Mouse (Mus musculus) cerebellum, adult 11-12 months (tissue): ENCODE measurements around the gene Klk6.

ENCODE experiments used
- DNase-seq: peaks from one replicate; pipeline ENCODE4 v3.0.0; 2022

Gene Klk6

GRCm38 (mm10) chr7:43824199-43824598, at the start of gene Klk6:
Gene Klk6, plus strand, starts transcription at chr7:43824499.
- no peak for DNase-seq

DNA sequence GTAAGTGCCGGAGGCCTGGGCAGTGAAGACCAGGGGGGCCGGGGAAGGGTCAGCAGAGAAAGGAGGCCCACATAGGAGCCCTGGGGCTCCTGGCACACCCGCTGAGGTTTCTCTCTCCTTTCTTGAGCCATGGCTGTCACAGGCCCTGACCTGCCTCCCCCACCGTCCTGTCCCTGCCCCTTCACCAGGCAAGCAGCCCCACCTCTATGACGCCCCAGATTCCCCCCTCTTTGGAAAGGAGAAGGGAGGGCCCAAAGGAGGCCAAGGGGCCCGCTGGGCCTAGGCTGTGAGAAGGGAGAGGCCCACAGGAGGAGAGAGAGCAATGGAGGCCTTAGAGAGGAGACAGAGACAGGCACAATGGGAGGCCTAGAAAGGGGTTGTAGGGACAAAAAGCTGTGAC, 49.5 kb upstream of the Klk6 start:
- no peak for DNase-seq

- DNase-seq = no peak
These were observed 48.8 kb upstream of the Klk6 start for GRCm38 (mm10) chr7:43775311-43776057.

DNA sequence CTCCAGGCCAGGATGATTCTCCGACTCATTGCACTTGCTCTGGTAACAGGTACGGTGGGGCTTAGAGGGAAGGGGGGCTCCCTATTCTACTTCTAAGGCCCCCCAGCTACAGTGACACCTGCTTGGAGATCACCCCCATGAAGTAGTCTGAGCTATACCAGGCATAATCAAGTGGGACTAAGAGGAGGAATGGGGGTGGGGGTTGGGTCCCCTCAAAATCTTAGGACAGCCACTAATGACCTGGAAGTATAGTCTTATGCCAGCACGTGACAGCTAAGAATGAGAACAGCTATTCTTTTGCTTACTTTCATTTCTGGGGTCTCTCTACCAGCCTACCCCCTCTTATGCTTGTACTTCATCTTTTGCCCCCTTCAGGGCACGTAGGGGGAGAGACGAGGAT, 47.8 kb upstream of the Klk6 start:
- DNase-seq = no peak

GRCm38 (mm10) chr7:43777423-43777822, 46.9 kb upstream of the Klk6 start:
- DNase-seq = no peak

DNA sequence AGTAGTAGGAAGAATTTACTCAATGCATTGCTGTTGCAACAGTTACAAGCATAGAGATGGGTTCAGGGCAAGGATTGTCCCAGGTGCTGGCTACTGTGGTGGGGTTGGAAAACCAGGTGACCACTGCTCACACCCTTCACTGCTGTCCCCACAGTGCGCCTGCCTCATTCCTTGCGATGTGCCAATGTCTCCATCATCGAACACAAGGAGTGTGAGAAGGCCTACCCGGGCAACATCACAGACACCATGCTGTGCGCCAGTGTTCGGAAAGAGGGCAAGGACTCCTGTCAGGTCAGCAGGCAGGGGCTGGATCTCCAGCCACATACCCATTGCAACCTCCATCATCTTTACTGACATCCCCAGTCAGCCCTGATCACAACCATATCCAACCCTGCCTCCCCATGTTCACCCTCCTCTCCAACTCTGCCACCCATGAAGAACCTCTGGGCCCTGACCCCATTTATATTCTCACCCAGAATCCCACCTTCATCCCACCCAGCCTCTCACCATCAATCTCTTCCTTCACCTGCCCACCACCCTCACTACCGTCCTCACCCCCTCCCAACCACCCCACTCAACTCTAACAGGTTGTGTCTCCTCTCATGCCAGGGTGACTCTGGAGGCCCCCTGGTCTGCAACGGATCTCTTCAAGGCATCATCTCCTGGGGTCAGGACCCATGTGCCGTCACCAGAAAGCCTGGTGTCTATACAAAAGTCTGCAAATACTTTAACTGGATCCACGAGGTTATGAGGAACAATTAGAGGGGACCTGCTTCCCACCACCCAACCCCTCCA, 45.9 kb upstream of the Klk6 start:
- DNase-seq = no peak

DNA sequence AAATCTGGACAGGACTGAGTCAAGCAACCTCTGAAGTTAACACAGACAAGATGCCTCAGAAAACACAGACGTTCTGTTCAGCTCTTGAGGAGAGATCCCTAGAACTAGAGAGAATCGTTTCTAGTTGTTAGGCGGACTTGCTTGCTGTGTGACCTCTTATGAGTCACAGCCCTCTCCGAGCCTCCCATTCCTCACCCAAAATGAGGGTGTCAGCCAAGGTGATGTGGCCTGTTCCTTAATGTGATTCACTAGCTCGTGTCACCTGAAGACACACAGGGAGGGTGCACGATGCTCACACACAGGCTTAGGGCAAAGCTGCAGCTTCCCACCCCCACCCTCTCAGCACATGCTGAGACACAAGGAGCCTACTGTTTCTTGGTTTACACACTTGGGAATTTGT, 44.1 kb upstream of the Klk6 start:
- no peak for DNase-seq

DNA sequence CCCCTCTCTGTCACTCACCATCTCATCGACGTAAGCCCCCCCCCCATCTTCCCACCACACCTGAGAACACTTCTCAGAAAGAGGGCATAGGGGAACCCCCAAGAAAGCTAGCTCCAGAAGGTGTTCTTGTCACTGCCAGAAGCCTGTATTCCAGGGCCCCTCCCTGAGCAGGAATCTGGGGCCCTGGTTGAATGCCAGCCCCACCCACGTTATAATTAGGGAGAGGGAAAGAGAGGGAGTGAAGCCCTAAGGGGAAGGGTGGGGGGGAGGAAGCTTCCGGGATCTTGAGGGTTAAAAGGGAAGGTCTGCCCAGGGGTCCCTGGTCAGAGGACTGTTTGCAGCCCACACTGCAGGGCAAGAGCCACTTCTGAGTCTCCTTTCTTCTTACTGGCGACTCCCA, 43.6 kb upstream of the Klk6 start, which contains the start of gene Klk10:
Klk10 (plus strand) TSS at position 290 of the 400 bp plus-strand sequence.
- no peak for DNase-seq

- DNase-seq = no peak
These were observed 42.8 kb upstream of the Klk6 start for GRCm38 (mm10) chr7:43781541-43781940.

- no peak for DNase-seq
These were observed 41.7 kb upstream of the Klk6 start for GRCm38 (mm10) chr7:43782275-43783265.

DNA sequence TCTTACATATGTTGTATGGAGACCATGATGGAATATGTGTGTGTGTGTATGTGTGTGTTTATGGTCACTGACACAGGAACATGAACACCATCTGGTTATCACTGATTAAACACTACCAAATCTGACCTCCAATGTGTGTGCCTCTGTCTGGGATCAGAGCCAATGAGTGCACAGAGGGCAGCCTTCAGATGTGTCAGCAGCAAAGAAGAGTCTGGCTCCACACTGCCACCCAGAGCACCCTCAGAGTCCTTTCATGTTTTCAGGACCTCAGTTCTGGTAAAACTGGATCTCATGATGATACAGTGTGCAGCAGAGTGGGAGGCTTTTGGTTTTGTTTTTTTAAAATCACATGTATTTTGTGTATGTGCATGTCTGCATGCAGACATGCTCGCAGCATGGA, 39.0 kb upstream of the Klk6 start:
- DNase-seq = no peak

GRCm38 (mm10) chr7:43788096-43788495, 36.2 kb upstream of the Klk6 start:
- DNase-seq = no peak

DNA sequence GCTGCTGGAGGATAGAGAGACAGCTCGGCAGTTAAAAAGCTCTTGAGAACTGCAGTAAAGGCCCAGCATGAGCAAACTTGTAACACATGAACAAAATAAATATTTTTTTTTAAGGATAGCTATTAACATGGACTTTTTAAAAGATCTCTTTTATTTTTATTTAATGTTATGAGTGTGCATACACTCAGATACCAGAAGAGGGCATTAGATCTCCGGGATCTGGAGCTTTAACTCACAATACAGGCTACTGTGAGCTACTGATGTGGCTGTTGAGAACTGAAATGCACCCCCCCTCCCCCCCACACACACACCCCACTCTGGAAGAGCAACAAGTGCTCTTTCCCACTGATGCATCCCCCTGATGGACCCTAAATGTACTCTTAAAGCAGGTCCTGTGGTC, 35.0 kb upstream of the Klk6 start:
- no peak for DNase-seq

- no peak for DNase-seq
These were observed 32.7 kb upstream of the Klk6 start, which contains the start of gene Klk9 for GRCm38 (mm10) chr7:43791591-43791990. Gene Klk9, plus strand, starts transcription at chr7:43791891.

DNA sequence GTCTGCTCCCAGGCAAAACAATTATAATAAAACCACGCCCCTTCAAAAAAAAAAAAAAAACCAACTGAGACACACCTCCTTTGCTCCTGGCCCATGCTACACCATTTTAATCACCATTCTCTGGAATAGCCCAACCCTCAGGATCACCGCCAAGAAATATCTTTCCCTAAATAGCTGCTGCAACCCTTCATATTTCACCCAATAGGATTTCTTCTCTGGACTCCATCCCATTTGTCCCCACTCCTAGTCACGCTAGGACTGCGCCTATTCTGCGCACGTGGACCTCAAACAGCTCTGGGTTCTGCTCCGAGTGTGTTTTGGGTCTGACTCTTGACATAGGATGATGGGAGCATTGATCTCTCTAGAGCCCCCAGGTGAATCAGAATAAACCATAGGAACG, 27.9 kb upstream of the Klk6 start:
- DNase-seq = no peak

GRCm38 (mm10) chr7:43797333-43797769, 26.9 kb upstream of the Klk6 start, which contains the start of gene Klk8:
Gene Klk8, plus strand, starts transcription at chr7:43797577.
- no peak for DNase-seq

- DNase-seq = no peak
These were observed 26.3 kb upstream of the Klk6 start for GRCm38 (mm10) chr7:43797844-43798462.

- no peak for DNase-seq
These were observed 24.4 kb upstream of the Klk6 start for GRCm38 (mm10) chr7:43799876-43800275.

DNA sequence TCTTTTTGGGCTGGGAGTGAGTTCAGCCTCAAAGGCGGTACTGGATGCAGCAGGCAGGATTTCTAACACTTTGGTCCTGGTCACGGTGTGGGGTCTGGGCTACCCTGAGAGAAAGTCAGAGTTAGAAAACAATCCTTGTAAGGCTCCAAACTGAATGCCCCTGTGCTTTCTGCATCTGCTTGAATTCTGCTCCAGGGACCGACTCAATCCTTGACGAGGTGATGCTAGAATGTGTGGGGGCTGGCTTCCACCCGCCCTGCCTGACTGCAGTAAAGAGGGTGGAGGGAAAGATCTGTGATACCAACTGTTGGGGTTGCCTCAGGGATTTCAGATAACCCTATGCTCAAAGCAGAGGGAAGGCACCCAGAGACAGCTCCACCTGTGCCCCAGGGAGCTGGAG, 13.3 kb upstream of the Klk6 start, which contains the start of gene Klk7:
Klk7 (plus strand) TSS at position 301 of the 400 bp plus-strand sequence.
- no peak for DNase-seq

DNA sequence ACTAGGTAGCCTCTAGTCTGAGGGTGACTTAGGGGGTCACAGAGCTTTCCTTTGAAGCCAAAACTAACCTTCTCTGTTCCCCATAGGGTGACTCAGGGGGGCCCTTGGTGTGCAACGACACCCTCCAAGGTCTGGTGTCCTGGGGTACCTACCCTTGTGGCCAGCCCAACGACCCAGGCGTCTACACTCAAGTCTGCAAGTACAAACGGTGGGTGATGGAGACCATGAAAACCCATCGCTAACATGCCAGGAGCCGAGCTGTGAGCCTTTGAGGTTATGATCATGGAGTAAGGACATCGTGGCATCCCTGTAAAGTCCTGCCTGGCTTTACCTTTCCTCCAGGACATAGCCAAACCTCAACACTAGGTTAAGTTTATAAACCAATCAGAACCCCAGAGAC, 9.1 kb upstream of the Klk6 start:
- DNase-seq = no peak

DNA sequence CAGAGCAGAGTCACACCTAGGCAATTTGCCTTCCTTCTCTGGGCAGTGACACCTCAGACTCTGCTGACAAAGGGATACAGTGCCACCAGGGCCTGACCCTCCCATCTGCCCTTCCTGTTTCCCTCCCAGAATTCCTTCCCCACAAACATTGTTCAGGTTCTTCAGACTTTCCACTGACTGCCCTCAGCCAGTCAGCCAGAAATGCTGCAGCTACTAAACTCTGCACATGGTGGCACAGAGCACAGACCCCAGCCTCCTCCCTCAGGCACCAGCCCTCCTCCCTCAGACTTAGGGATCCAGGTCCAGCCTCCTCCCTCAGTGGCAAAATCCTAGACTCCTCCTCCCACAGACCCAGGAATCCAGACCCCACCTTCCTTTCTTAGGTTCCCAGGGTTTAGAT, 7.6 kb upstream of the Klk6 start:
- no peak for DNase-seq

DNA sequence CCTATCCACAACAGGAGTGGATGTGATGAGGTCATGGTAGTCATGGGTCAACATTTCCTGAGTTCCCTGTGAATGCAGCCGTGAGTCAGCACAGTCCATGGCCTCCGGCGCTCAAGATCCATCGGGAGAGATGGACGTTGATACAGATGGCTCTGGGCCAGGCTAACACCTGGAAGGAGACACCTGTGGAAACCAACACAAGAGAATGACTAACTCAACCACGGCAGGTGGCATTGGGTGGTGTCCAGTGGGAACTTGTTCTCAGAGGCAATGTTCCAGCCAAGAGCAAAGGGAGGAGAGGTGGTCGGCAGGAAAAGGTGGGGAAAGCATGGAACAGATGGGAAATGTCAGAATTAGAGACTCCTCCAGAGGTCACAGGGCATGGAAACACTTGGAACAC, 2.7 kb upstream of the Klk6 start:
- DNase-seq = no peak
